Mouse (Mus musculus) left cerebral cortex, postnatal 36 days (tissue): ENCODE measurements at regions not wholly inside any gene's neighbourhood (a gene's known extent, or its start where the extent isn't known, plus 50 kb on each side); places are given as distances from the start of the nearest gene placed in this dataset.

Source experiments
- DNase-seq, 2 experiments: peaks; one replicate each; pipeline ENCODE4 v3.0.0; 2021 to 2022; ENCODE audit warnings: low spot score in 2 of 2, mixed read lengths in 1 of 2
- intact Hi-C: fragments of 180-260 bp; cut with DNase I; formaldehyde crosslinking; loops from one replicate; pipeline ENCODE4 v1.15.1; 2025

DNA sequence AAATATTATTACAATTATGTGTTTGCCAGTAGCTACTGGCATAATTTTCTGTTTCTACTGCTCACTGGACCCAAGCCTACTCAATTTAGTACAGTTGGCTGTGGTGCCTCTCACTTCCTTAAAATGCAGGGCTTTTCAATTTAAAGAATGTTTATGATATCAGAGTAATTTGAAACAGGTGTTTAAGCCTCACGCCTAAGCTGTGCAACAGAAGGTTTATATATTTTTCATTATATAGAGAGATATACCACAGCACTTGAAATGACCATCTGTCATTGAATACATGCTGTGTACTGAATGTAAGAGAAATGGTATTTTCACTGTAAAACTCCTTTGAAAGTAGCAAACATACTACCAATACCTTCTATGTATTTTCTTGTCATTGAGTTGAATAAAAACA is 376.8 kb downstream of the Otol1 start:
- intact Hi-C loops = no loop called here
- DNase-seq = no peak

GRCm38 (mm10) chr3:70385961-70386360 is 378.5 kb downstream of the Otol1 start:
- intact Hi-C loops = no loop called here
- DNase-seq = no peak

GRCm38 (mm10) chr3:70401187-70401586 is 393.8 kb downstream of the Otol1 start:
- intact Hi-C loops = loop anchor here (10.0 kb wide), 1 partner anchor 296 kb away; no protein-coding TSS in a partner anchor
- no peak for DNase-seq

- peak in 1 of 2 experiments; percentile 4 for DNase-seq
- intact Hi-C loops = loop anchor here (10.0 kb wide), 1 partner anchor 302 kb away; no protein-coding TSS in a partner anchor
These were observed 399.2 kb downstream of the Otol1 start for GRCm38 (mm10) chr3:70406571-70406970.

DNA sequence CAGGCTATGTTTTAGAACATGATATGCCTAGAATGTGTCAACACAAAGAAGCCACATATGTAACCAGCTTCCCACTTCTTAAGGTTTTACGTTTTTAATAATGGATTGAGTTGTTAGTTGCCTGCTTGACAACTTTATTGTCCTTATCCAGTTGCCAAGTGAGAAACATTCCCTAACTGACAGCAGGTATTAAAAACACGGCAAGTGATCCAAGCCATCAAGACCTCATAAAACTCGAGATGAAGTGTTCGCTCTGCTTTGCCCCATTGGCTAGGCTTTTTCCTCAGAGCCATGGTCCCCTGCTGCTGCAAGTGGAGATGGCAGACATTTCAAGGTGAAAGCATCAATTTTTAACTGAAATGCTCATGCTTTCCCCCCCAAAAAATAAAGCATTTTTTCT is 410.9 kb downstream of the Otol1 start:
- no peak for DNase-seq
- intact Hi-C loops = no loop called here

- peak in 1 of 2 experiments; percentile 18 for DNase-seq
These were observed 414.6 kb downstream of the Otol1 start for GRCm38 (mm10) chr3:70422016-70422415.

DNA sequence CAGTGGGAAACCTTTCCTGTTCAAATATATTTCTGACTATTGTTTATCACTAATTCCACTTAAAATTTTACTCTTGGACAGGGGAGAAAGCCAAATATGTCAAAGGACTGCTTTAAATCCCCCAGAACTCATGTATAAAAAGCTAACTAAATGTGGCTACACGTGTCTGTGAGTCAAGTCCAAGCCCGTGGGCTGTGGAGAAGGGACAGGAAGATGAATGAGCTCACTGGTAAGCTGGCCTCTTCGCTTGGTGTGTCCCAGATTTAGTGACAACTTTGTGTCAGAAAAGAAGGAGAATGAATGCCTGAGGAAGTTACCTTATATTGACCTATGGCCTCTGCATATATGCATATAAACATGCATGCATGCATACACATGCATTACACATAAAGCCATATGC is 415.3 kb downstream of the Otol1 start:
- DNase-seq = peak; percentile 18 to 27
- intact Hi-C loops = no loop called here

More at GRCm38 (mm10) chr3:70422016-70422415, 414.6 kb downstream of the Otol1 start:
- intact Hi-C loops = no loop called here

DNA sequence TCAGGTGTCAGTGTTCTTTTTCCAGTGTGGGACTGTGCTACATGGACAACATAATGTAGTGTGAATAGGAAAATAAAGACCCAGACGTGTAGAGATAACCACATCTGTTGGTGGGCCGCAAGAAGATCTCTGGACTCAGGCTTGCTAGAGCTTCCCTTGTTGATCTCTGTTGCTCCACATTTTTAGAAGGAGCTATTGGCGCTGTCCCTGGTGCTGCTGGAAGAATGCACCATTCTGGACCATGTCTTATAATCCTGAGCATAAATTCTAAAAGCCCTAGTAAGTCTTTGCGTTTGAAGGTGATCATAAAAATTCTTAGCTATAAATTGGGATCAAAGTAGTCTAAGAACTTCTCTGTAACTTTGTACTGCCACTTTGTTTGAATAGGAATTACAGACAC is 429.3 kb downstream of the Otol1 start:
- intact Hi-C loops = no loop called here
- DNase-seq = no peak

DNA sequence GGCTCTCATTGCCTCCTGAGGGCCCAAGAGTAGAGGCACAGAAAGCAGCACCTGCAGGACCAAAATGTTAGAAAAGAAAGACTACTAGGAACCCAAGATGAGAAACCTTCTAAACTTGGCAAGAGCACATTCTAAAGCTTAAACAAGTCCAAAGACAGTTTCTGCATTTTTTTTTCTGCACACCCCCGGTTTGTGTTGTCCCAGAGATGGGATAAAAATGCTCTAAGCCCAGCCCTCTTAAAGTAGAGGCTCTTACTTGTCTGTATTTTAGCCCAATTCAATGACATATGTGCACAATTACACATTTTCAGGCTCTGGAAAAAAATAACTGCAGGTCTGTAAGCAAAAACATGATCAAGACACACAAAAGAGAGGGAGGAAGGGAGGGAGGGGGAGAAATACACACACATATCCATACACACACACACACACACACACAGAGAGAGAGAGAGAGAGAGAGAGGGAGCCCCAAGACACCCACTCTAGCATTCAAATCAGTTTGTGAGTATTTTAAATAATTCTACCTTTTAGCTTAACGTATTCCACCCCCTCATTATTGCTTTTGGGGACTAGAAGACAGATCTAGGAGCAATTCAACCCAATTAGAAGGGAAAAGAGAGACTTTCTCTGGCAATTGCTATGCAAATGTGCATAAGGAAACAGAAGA is 449.9 kb downstream of the Otol1 start:
- no peak for DNase-seq
- intact Hi-C loops = no loop called here

GRCm38 (mm10) chr3:70460811-70461210 is 453.4 kb downstream of the Otol1 start:
- no peak for DNase-seq
- intact Hi-C loops = no loop called here

DNA sequence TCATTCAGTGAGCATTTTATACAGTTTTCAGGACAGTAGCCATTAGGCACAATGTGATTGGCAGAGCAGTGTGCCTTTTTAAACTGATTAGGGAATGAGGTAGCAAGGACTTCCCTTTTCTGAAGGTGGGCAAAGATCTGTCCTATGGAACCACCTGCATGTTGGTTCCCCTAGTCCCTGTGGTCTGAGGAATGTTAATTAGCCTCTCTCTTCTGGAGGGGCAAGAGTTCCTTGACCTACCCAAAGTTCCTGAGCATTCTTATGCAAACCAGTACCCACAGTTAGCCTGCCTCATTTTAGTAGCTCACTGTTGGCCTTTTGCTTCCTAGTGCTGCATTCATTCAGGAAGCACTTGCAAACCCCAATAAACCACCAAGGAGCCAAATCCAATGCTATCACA is 455.8 kb downstream of the Otol1 start:
- intact Hi-C loops = no loop called here
- DNase-seq = no peak

- intact Hi-C loops = no loop called here
- peak; percentile 21 to 47 for DNase-seq
These were observed 475.1 kb downstream of the Otol1 start for GRCm38 (mm10) chr3:70482521-70482920.

DNA sequence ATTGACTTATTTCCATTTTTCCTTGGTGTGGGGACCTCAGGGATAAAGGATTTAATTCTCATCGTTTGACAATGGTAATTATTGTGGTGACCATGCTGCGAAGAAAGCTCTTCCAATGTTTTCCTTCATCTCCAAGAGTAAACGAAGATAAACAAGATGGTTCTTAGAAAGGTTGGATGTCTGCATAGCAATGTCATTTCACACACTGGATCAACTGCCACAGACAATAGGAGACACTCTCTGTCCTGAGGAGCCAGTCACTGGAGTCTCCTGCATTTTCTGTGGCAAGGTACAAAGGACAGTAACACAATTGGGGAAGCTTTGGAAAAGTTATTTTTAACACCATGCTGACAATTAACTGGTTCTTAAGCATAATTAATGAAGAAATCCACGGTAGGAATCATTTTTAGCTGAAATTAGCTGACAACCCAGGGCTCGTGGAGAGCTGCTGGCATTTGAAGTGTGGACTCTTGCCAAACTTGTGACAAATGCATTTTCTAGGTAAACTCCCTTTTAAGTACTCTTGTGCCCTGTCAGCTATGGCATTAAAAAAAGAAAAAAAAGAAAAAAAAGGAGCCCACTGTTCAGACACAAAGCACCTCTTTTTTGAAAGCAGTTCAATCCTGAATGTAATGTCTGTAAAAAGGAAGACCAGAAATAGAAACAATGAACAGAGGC is 475.8 kb downstream of the Otol1 start:
- DNase-seq = no peak
- intact Hi-C loops = no loop called here

DNA sequence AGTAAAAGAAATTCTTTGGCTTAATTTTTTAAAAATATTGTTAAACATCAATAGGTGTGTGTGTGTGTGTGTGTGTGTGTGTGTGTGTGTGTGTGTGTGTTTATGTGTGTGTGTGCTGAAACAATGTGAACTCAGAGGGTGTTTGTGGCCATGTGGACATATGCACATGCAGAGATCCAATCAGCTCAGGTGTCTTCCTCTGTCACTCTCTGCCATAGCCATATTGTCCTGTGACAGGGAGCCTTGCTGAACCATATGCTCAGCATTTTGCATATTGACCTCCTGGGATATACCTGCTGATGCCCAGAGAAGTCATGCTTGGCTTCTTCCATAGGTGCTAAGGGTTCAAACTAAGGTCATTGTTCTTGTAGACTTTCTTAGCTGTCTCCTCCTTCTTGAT is 489.0 kb downstream of the Otol1 start:
- intact Hi-C loops = no loop called here
- no peak for DNase-seq

- intact Hi-C loops = no loop called here
- DNase-seq = no peak
These were observed 492.9 kb downstream of the Otol1 start for GRCm38 (mm10) chr3:70500245-70500858.

DNA sequence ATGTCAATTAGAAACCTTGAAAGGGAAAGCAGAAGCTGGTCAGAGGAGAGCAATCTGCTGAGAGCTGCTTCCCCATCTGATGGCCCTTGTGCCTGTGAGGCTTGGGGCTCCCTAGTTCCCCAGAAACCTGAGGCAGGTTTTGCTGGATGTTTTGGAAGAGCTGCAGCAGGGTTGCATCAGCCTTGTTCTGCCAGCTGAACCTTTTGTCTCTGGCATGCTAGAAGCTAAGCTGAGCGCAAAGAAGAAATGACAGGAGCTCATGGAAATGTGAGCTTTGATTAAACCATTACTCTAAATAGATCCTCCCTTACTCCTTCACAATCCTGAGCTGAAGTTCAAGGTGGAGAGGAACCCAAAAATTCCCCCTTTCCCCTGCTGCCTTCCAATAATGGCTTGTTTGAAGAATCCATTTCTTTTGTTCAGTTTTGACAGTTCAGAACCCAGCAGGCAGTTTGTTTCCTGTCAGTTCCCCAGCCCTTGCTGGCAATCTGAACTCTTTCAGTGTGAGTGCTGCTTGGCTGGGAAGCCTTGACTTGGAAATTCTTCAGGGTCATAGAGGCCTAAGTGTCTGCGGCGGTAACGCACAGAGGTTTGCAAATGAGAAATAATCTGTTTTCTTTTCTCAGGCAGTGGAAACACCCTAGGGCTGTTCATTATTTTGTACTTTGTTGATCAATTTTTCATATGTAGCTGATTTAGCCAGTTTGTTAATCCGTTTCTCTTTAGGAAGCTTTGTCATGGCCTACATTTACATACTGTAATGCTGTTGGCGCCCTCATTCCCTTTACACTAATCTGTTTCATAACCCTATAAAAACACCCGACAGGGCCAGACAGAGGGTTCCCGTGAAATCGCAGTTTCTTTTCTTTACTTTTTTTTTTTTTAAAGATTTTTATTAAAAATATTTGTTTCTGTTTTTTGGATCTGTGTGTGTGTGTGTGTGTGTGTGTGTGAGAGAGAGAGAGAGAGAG is 493.9 kb downstream of the Otol1 start:
- intact Hi-C loops = no loop called here
- DNase-seq = no peak

- intact Hi-C loops = no loop called here
- no peak for DNase-seq
These were observed 526.3 kb downstream of the Otol1 start for GRCm38 (mm10) chr3:70533593-70534321.

- DNase-seq = no peak
- intact Hi-C loops = no loop called here
These were observed 527.7 kb downstream of the Otol1 start for GRCm38 (mm10) chr3:70535084-70535483.

GRCm38 (mm10) chr3:70543911-70544310 is 536.5 kb downstream of the Otol1 start:
- DNase-seq = no peak
- intact Hi-C loops = no loop called here
